Mouse (Mus musculus): ENCODE results near the gene Bves. TPM values are rescaled to one million over a fixed set of nuclear protein-coding genes. Genes with fewer than 3 reads are reported as not detected.
A peak's percentile ranks its signal among the peaks of the same experiment; 100 is the strongest.
"Not testable (repeated sequence)": the region's sequence is repeated elsewhere in the genome, so short reads cannot be mapped to it uniquely, and the experiment has no call there.

Bves gene
- total RNA-seq (2012; rRNA removed), result 0.58 and 0.85 TPM in 2 replicates

GRCm38 (mm10) chr10:45335434-45336422, at the start of gene Bves:
Bves (plus strand) TSS chr10:45335772.
- no peak for DNase-seq (ENCODE audit: low read depth, low spot score)
- in situ Hi-C loops (cut with MboI; ENCODE audit: low sequenced_read_pairs in 2 of 2, unreplicated experiment in 2 of 2), result no loop called here

GRCm38 (mm10) chr10:45288351-45288750, 47.2 kb upstream of the Bves start:
- peak; percentile 30 for DNase-seq (ENCODE audit: low read depth, low spot score)
- TF ChIP-seq ZNF384 (IDR thresholded peaks at IDR 0.05; ENCODE audit: low read depth, low read length) (no peak), HCFC1 (IDR thresholded peaks at IDR 0.05; ENCODE audit: borderline replicate concordance, insufficient read depth, low read length) (no peak), CHD2 (IDR thresholded peaks at IDR 0.05; ENCODE audit: low read depth, low read length) (no peak), ZC3H11A (IDR thresholded peaks at IDR 0.05; ENCODE audit: borderline replicate concordance, low read depth, low read length) (no peak), MAFK (IDR thresholded peaks at IDR 0.05; ENCODE audit: insufficient read depth, low read depth, low read length) (no peak)
- H3K9ac ChIP-seq (ENCODE audit: insufficient read depth, low read depth, low read length, poor library complexity, severe bottlenecking), result no peak overlapping the region
- no peak overlapping the region for H3K4me3 ChIP-seq (ENCODE audit: insufficient read depth in 1 of 2, low read depth in 1 of 2, low read length in 2 of 2, poor library complexity in 1 of 2, severe bottlenecking in 1 of 2)
- no peaks in the 10 kb centered on the region for H3K36me3 ChIP-seq (ENCODE audit: control insufficient read depth, insufficient read depth, low read length, poor library complexity, severe bottlenecking)
- in situ Hi-C loops (cut with MboI; ENCODE audit: low sequenced_read_pairs in 2 of 2, unreplicated experiment in 2 of 2), result no loop called here
- no peaks in the 10 kb centered on the region for H3K9me3 ChIP-seq (ENCODE audit: control insufficient read depth, insufficient read depth, low read depth, low read length)
- peaks cover 0 to 4% of the 10 kb centered on the region in 2 experiments; a peak in 3 of 4 replicates for H3K4me1 ChIP-seq (ENCODE audit: control insufficient read depth in 2 of 2, insufficient read depth in 2 of 2, low read length in 2 of 2, poor library complexity in 1 of 2)
- H3K27ac ChIP-seq (ENCODE audit: insufficient read depth, low read depth, low read length, poor library complexity, severe bottlenecking), result no peak overlapping the region

More at GRCm38 (mm10) chr10:45335434-45336422, at the start of gene Bves:
- Histone ChIP-seq H3K36me3 (ENCODE audit: control insufficient read depth, insufficient read depth, low read length, poor library complexity, severe bottlenecking) (no peaks in the 10 kb centered on the region), H3K9ac (ENCODE audit: insufficient read depth, low read depth, low read length, poor library complexity, severe bottlenecking) (peak within 1 kb of the TSS; percentile 85), H3K27ac (ENCODE audit: insufficient read depth, low read depth, low read length, poor library complexity, severe bottlenecking) (no peak within 1 kb of the TSS), H3K4me1 (ENCODE audit: control insufficient read depth in 2 of 2, insufficient read depth in 2 of 2, low read length in 2 of 2, poor library complexity in 1 of 2) (no peaks in the 10 kb centered on the region), H3K4me3 (ENCODE audit: insufficient read depth in 1 of 2, low read depth in 1 of 2, low read length in 2 of 2, poor library complexity in 1 of 2, severe bottlenecking in 1 of 2) (peak within 1 kb of the TSS; percentile 86 to 93), H3K9me3 (ENCODE audit: control insufficient read depth, insufficient read depth, low read depth, low read length) (no peaks in the 10 kb centered on the region)
- TF ChIP-seq ZNF384 (IDR thresholded peaks at IDR 0.05; ENCODE audit: low read depth, low read length), result peak; percentile 94
- TF ChIP-seq ZC3H11A (IDR thresholded peaks at IDR 0.05; ENCODE audit: borderline replicate concordance, low read depth, low read length), result no peak

GRCm38 (mm10) chr10:45289218-45290105, 46.1 kb upstream of the Bves start:
- H3K9ac ChIP-seq (ENCODE audit: insufficient read depth, low read depth, low read length, poor library complexity, severe bottlenecking), result peak overlapping the region; percentile 56
- no peaks in the 10 kb centered on the region for H3K9me3 ChIP-seq (ENCODE audit: control insufficient read depth, insufficient read depth, low read depth, low read length)
- TF ChIP-seq MAFK (IDR thresholded peaks at IDR 0.05; ENCODE audit: insufficient read depth, low read depth, low read length) (no peak), CHD2 (IDR thresholded peaks at IDR 0.05; ENCODE audit: low read depth, low read length) (no peak), ZNF384 (IDR thresholded peaks at IDR 0.05; ENCODE audit: low read depth, low read length) (no peak)
- H3K4me1 ChIP-seq (ENCODE audit: control insufficient read depth in 2 of 2, insufficient read depth in 2 of 2, low read length in 2 of 2, poor library complexity in 1 of 2), result peaks cover 0 to 4% of the 10 kb centered on the region in 2 experiments; a peak in 3 of 4 replicates
- H3K4me3 ChIP-seq (ENCODE audit: insufficient read depth in 1 of 2, low read depth in 1 of 2, low read length in 2 of 2, poor library complexity in 1 of 2, severe bottlenecking in 1 of 2), result peak overlapping the region; percentile 57 to 82
- in situ Hi-C loops (cut with MboI; ENCODE audit: low sequenced_read_pairs in 2 of 2, unreplicated experiment in 2 of 2), result no loop called here
- DNase-seq (ENCODE audit: low read depth, low spot score), result peak; percentile 15
- H3K27ac ChIP-seq (ENCODE audit: insufficient read depth, low read depth, low read length, poor library complexity, severe bottlenecking), result no peak overlapping the region
- H3K36me3 ChIP-seq (ENCODE audit: control insufficient read depth, insufficient read depth, low read length, poor library complexity, severe bottlenecking), result no peaks in the 10 kb centered on the region

GRCm38 (mm10) chr10:45290618-45291017, 45.0 kb upstream of the Bves start:
- H3K36me3 ChIP-seq (ENCODE audit: control insufficient read depth, insufficient read depth, low read length, poor library complexity, severe bottlenecking), result no peaks in the 10 kb centered on the region
- H3K9ac ChIP-seq (ENCODE audit: insufficient read depth, low read depth, low read length, poor library complexity, severe bottlenecking), result no peak overlapping the region
- DNase-seq (ENCODE audit: low read depth, low spot score), result no peak
- H3K27ac ChIP-seq (ENCODE audit: insufficient read depth, low read depth, low read length, poor library complexity, severe bottlenecking), result no peak overlapping the region
- no peaks in the 10 kb centered on the region for H3K9me3 ChIP-seq (ENCODE audit: control insufficient read depth, insufficient read depth, low read depth, low read length)
- peaks cover 0 to 4% of the 10 kb centered on the region in 2 experiments; a peak in 3 of 4 replicates for H3K4me1 ChIP-seq (ENCODE audit: control insufficient read depth in 2 of 2, insufficient read depth in 2 of 2, low read length in 2 of 2, poor library complexity in 1 of 2)
- in situ Hi-C loops (cut with MboI; ENCODE audit: low sequenced_read_pairs in 2 of 2, unreplicated experiment in 2 of 2), result no loop called here
- no peak overlapping the region for H3K4me3 ChIP-seq (ENCODE audit: insufficient read depth in 1 of 2, low read depth in 1 of 2, low read length in 2 of 2, poor library complexity in 1 of 2, severe bottlenecking in 1 of 2)
- TF ChIP-seq MAFK (IDR thresholded peaks at IDR 0.05; ENCODE audit: insufficient read depth, low read depth, low read length), result no peak

- H3K4me3 ChIP-seq (ENCODE audit: insufficient read depth in 1 of 2, low read depth in 1 of 2, low read length in 2 of 2, poor library complexity in 1 of 2, severe bottlenecking in 1 of 2); in situ Hi-C loops (cut with MboI; ENCODE audit: low sequenced_read_pairs in 2 of 2, unreplicated experiment in 2 of 2); H3K27ac ChIP-seq (ENCODE audit: insufficient read depth, low read depth, low read length, poor library complexity, severe bottlenecking); DNase-seq (ENCODE audit: low read depth, low spot score); H3K9ac ChIP-seq (ENCODE audit: insufficient read depth, low read depth, low read length, poor library complexity, severe bottlenecking); H3K4me1 ChIP-seq (ENCODE audit: control insufficient read depth in 2 of 2, insufficient read depth in 2 of 2, low read length in 2 of 2, poor library complexity in 1 of 2); H3K36me3 ChIP-seq (ENCODE audit: control insufficient read depth, insufficient read depth, low read length, poor library complexity, severe bottlenecking); H3K9me3 ChIP-seq (ENCODE audit: control insufficient read depth, insufficient read depth, low read depth, low read length): not testable (repeated sequence)
These were observed 43.4 kb upstream of the Bves start for GRCm38 (mm10) chr10:45292159-45292558.
